In genomic region chr3:63851125-63851698, GRCm38 (mm10) we compare ENCODE assay signal across 14 mouse cellular contexts. TPM values are rescaled to one million over a fixed set of nuclear protein-coding genes. Genes with fewer than 3 reads are reported as not detected.
DNase-seq lines count a peak whose midpoint lies in the region; ATAC-seq and TF ChIP-seq lines count a peak whose summit lies in the region.
"Had no signal": no experiment of that assay in that cellular context is flagged by ENCODE, and none has a peak within 500 bp of the region (broad histone marks: within the 10 kb centered on the region; RNA-seq: fewer than 3 reads in every experiment).

No protein-coding gene starts in this region.

- H3K27me3 ChIP-seq in kidney, embryonic 15.5 days, result no peaks in the 10 kb centered on the region
- H3K27me3 ChIP-seq in hindbrain, embryonic 14.5 days (ENCODE audit: control insufficient read depth, insufficient read depth, low read length), result no peaks in the 10 kb centered on the region
- no peaks in the 10 kb centered on the region for H3K27me3 ChIP-seq in midbrain, embryonic 16.5 days (ENCODE audit: control insufficient read depth, insufficient read depth, low read depth, low read length)
- no peaks in the 10 kb centered on the region for H3K27me3 ChIP-seq in heart, embryonic 10.5 days (ENCODE audit: insufficient read depth, poor library complexity, severe bottlenecking)
- H3K27me3 ChIP-seq: heart, embryonic 12.5 days; Patski had no signal

- H3K4me2 ChIP-seq in kidney, embryonic 15.5 days, result no peak overlapping the region
- H3K4me2 ChIP-seq in hindbrain, embryonic 14.5 days (replicated peaks), result peak overlapping the region; percentile 50
- peak overlapping the region; percentile 47 for H3K4me2 ChIP-seq in midbrain, embryonic 16.5 days (ENCODE audit: low read length)
- H3K4me2 ChIP-seq: heart, embryonic 12.5 days had no signal

- WGBS in kidney, embryonic 15.5 days, result 57% methylated on average over 12 of the region's 12 CpGs
- WGBS in hindbrain, embryonic 14.5 days, result 20% methylated on average over 12 of the region's 12 CpGs
- 18% methylated on average over 12 of the region's 12 CpGs for WGBS in midbrain, embryonic 16.5 days
- 66% methylated on average over 12 of the region's 12 CpGs for WGBS in heart, embryonic 10.5 days

- no peak for DNase-seq in kidney, adult 8-10 months
- DNase-seq in hindbrain, embryonic 14.5 days (ENCODE audit: low spot score), result peak; percentile 64
- no peak for DNase-seq in heart, embryonic 10.5 days (ENCODE audit: low spot score)
- no peak for DNase-seq in heart, adult 18-20 months
- DNase-seq in adrenal gland, adult 2 months, result no peak
- DNase-seq: cerebellum, postnatal 25 days; kidney, adult 18-20 months; lung, postnatal 14 days had no signal

- H3K4me3 ChIP-seq in kidney, embryonic 15.5 days (replicated peaks), result no peak overlapping the region
- peak overlapping the region; percentile 34 for H3K4me3 ChIP-seq in cortical plate, adult 2 months (ENCODE audit: insufficient read depth, low read length)
- peak overlapping the region; percentile 20 for H3K4me3 ChIP-seq in hindbrain, embryonic 14.5 days (replicated peaks; ENCODE audit: low read length)
- H3K4me3 ChIP-seq in midbrain, embryonic 16.5 days (ENCODE audit: low read depth, low read length), result peak overlapping the region; percentile 27
- H3K4me3 ChIP-seq in heart, embryonic 10.5 days, result no peak overlapping the region
- H3K4me3 ChIP-seq: heart, embryonic 12.5 days had no signal

- H3K27ac ChIP-seq in kidney, embryonic 15.5 days, result no peak overlapping the region
- no peak overlapping the region for H3K27ac ChIP-seq in cortical plate, adult 2 months (ENCODE audit: insufficient read depth, low read length)
- peak overlapping the region; percentile 38; the same call in 1 of the 2 replicates for H3K27ac ChIP-seq in hindbrain, embryonic 14.5 days
- H3K27ac ChIP-seq in midbrain, embryonic 16.5 days (ENCODE audit: low read length), result peak overlapping the region; percentile 6
- no peak overlapping the region for H3K27ac ChIP-seq in heart, embryonic 10.5 days

- no peaks in the 10 kb centered on the region for H3K9me3 ChIP-seq in kidney, embryonic 15.5 days (replicated peaks)
- no peaks in the 10 kb centered on the region for H3K9me3 ChIP-seq in hindbrain, embryonic 14.5 days (ENCODE audit: control insufficient read depth, low read length)
- H3K9me3 ChIP-seq in midbrain, embryonic 16.5 days (replicated peaks; ENCODE audit: control insufficient read depth, low read length, poor library complexity, severe bottlenecking), result no peaks in the 10 kb centered on the region
- H3K9me3 ChIP-seq in heart, embryonic 10.5 days, result no peaks in the 10 kb centered on the region
- H3K9me3 ChIP-seq: heart, embryonic 12.5 days had no signal

- TF ChIP-seq CTCF in cortical plate, adult 2 months (IDR thresholded peaks at IDR 0.05; ENCODE audit: extremely low read depth, insufficient read depth, low read length), result no peak

- H3K9ac ChIP-seq in kidney, embryonic 15.5 days, result no peak overlapping the region
- peak overlapping the region; percentile 40 for H3K9ac ChIP-seq in hindbrain, embryonic 14.5 days
- H3K9ac ChIP-seq in midbrain, embryonic 16.5 days (ENCODE audit: low read depth, low read length), result peak overlapping the region; percentile 30; the same call in 1 of the 2 replicates
- H3K9ac ChIP-seq: heart, embryonic 12.5 days had no signal

- ATAC-seq in kidney, embryonic 15.5 days (replicated peaks; ENCODE audit: low FRiP score), result 0 out of 2 replicates have a peak, but pooled peaks have one; percentile 40
- peak; percentile 88 for ATAC-seq in hindbrain, embryonic 14.5 days (ENCODE audit: low FRiP score)
- ATAC-seq in midbrain, embryonic 16.5 days, result peak; percentile 95
- ATAC-seq: Patski had no signal

- H3K4me1 ChIP-seq in kidney, embryonic 15.5 days, result peaks cover 20% of the 10 kb centered on the region
- H3K4me1 ChIP-seq in cortical plate, adult 2 months (ENCODE audit: control insufficient read depth, insufficient read depth, low read length), result 0 out of 2 replicates have a peak, but pooled peaks cover 2% of the 10 kb centered on the region
- peaks cover 10% of the 10 kb centered on the region; the same call in 1 of the 2 replicates for H3K4me1 ChIP-seq in hindbrain, embryonic 14.5 days (replicated peaks; ENCODE audit: control insufficient read depth, insufficient read depth, low read length)
- peaks cover 7% of the 10 kb centered on the region; the same call in 1 of the 2 replicates for H3K4me1 ChIP-seq in midbrain, embryonic 16.5 days (ENCODE audit: control insufficient read depth, insufficient read depth, low read length)
- no peaks in the 10 kb centered on the region for H3K4me1 ChIP-seq in heart, embryonic 10.5 days
- H3K4me1 ChIP-seq: heart, embryonic 12.5 days had no signal

- TF ChIP-seq POLR2A in cortical plate, adult 2 months (IDR thresholded peaks at IDR 0.05; ENCODE audit: extremely low read depth, insufficient read depth, low read length), result no peak

- no peaks in the 10 kb centered on the region for H3K36me3 ChIP-seq in kidney, embryonic 15.5 days
- H3K36me3 ChIP-seq in hindbrain, embryonic 14.5 days (replicated peaks; ENCODE audit: control insufficient read depth, insufficient read depth), result no peaks in the 10 kb centered on the region
- H3K36me3 ChIP-seq in midbrain, embryonic 16.5 days (ENCODE audit: control insufficient read depth, insufficient read depth, low read length), result no peaks in the 10 kb centered on the region
- H3K36me3 ChIP-seq in heart, embryonic 10.5 days, result no peaks in the 10 kb centered on the region
- H3K36me3 ChIP-seq: heart, embryonic 12.5 days had no signal

RNA-seq across cellular contexts. Expression of gene Plch1, which starts 48.1 kb away (rescaled TPM):
- 10.3 and 11.3 TPM in 2 replicates for polyA plus RNA-seq in kidney, embryonic 15.5 days (2015; fragmentation: Nextera tagmentation; extraction: Ambion mirVana)
- polyA plus RNA-seq in cortical plate, adult 2 months (2012; rRNA removed), result 5.0 TPM in 2 replicates
- 11.3 and 12.3 TPM in 2 replicates for polyA plus RNA-seq in hindbrain, embryonic 14.5 days (2014; fragmentation: Nextera tagmentation; extraction: Ambion mirVana)
- 11.8 and 11.9 TPM in 2 replicates for polyA plus RNA-seq in midbrain, embryonic 16.5 days (2015; fragmentation: Nextera tagmentation; extraction: Ambion mirVana)
- 1.0 and 2.0 TPM in 2 replicates for polyA plus RNA-seq in heart, embryonic 10.5 days (2016; fragmentation: Nextera tagmentation; extraction: Ambion mirVana)
- total RNA-seq in heart, adult 18-20 months (2021), result under 1 TPM; 0.05 to 0.23 TPM
- not detected for total RNA-seq in adrenal gland, adult 2 months (2021)
- polyA plus RNA-seq in adrenal gland, adult 2 months (2012; rRNA removed), result not detected in 2 replicates
- polyA plus RNA-seq: C2C12 had no signal

Comparison
In these comparisons a context has a peak if more than half of its experiments do, and no peak if none do; other contexts are left out.
1. ATAC-seq: peak in every context shown above with its lines; median percentile 95 in midbrain, embryonic 16.5 days; 88 in hindbrain, embryonic 14.5 days; 40 in kidney, embryonic 15.5 days.
2. H3K27ac ChIP-seq: peak in hindbrain, embryonic 14.5 days (single experiment) and midbrain, embryonic 16.5 days (single experiment); none in kidney, embryonic 15.5 days (single experiment), cortical plate, adult 2 months (single experiment) and heart, embryonic 10.5 days (single experiment).
3. H3K4me3 ChIP-seq: peak in cortical plate, adult 2 months (single experiment), hindbrain, embryonic 14.5 days (single experiment) and midbrain, embryonic 16.5 days (single experiment); none in kidney, embryonic 15.5 days (single experiment) and heart, embryonic 10.5 days (single experiment).